Mouse (Mus musculus) lung, adult 18-20 months (tissue): ENCODE results near the gene Arrdc5.

Source experiments
- DNase-seq, 2 experiments: peaks; one replicate each; pipeline ENCODE4 v3.0.0; 2022; ENCODE audit warnings: mixed read lengths in 2 of 2

The Arrdc5 gene

DNA sequence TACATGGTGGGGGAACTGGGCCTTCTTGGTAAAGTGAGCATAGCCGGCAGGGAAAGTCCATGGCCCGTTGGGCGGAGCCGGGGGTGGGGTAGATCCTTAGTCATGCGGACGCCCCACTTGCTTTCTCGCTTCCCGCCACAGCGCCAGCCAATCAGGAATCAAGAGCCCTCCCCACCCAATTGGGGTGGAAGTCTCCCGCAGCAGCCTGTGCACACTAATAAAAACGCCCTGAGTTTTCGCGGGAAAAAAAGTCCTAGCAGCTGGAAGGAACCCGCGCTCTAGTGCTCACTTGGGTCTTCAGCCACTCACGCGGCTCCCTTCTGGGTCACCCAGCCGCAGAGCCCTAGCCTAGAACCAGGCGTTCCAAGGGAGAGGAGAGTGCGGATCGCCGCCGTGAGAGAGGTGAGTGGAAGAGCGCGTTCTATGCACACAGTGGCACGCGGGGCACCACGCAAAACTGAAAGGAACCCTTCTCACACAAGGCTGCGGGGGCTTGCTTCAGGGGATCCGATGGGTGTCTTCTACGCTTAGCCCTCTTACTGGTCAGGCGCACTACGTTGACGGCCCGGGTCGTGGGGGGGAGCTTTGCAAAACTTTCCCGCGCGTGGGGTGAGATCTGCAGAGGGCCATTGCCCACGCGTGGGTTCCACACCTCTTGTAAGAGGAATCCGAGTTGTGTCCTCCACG is 3.2 kb upstream of the Arrdc5 start, which contains the start of gene Uhrf1:
TSS of gene Uhrf1 (plus strand) at position 162 of the 687 bp plus-strand sequence.
- DNase-seq, result peak; percentile 70 to 75

DNA sequence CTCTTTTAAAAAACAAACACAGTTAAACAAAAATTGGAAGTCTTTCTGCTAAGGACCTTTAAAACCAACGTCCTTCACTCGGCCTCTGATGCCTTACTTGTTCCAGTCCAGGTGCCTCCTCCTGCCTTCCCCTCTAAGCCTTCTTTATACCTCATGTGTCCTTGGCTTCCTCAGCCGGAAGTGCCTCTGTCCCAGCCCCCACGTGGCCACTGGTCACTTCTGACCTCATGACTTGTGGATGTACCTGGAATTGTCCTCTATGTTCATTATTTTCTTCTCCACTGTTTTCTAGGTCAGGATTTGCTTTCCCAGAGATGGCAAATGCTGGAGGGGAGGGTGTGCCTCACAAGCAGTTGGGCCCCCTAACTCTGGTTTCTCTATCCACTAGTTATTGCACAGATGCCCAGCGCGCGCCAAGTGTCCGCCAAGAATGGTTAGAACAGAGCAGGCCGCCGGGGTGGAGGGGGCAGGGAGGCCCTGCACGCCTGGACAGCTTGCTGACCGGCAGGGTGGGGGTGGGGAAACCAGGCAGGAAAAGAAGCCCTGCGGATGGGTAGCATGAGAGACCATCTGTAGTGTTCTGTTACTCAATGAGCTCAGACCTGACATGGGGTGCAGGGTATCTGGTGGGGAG is 2.4 kb upstream of the Arrdc5 start:
- no peak for DNase-seq

DNA sequence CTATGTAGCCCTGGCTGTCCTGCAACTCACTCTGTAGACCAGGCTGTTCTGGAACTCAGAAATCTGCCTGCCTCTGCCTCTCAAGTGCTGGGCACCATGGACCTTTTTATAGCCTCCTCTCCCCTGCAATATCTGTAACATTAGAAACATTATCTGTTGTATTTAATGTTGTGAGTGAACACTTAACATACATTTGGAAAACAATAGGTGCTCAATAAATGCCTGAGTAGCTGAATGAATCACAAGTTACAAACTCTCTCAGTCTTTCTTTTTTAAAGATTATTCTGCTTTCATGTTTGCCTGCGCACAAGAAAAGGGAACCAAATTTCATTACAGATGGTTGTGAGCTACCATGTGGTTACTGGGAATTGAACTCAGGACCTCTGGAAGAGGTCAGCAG is 1.8 kb downstream of the Arrdc5 start:
- DNase-seq, result no peak

DNA sequence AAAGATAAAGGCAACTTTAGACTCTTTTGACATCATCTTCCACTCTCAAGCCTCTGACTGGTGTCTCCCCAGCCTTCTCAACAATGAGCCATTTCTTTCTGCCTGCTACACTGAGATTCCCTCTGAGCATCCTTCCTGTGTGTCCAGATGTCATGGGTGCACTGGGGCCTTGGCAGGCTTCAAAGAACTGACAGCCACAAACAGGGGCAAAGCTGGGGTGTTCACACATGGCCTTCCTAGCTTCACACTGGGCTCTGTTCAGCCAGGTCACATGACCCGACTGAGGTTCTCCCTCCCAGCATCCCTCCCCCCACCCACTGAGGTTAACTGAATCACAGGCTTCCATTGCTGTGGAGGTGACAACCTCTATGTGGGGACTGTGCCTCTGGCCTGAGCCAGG is 3.9 kb downstream of the Arrdc5 start:
- DNase-seq, result no peak

DNA sequence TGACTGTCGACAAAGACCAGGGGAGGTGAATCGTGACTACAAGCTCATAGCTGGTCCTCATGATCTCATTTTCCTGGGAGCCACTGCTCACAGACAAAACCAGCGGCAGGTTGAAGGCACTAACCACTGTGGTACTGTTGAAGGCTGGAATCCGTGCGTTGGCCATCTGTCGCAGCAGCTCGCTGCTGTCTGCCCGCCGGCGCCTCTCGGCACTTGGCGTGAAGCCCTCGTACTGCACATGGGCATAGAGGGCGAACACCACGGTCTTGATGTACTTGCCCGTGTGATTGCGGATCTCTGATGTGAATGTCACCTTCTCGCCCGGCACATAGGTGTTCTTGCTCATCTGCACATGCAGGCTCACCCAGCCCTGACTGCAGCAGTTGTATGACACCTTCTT is 5.8 kb downstream of the Arrdc5 start:
- DNase-seq, result no peak

DNA sequence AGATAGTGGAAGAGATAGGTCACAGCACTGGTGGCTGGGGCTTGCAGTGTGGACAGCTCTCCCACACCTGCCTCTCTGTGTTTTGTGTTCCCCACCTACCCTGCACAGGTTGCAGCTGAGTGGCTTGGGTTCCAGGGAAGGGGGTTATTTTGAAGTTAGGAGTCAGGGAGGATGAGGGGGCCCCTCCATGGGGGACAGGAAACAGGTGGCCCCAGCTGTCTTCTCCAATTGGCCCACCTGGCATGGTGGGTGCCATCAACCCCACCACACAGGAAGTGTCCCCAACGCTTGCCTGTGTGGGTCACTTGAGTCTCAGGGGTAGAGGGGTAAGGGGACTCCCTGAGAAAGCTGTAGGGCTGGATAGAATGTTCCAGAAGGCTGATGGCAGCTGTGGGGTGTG is 6.8 kb downstream of the Arrdc5 start:
- no peak for DNase-seq

DNA sequence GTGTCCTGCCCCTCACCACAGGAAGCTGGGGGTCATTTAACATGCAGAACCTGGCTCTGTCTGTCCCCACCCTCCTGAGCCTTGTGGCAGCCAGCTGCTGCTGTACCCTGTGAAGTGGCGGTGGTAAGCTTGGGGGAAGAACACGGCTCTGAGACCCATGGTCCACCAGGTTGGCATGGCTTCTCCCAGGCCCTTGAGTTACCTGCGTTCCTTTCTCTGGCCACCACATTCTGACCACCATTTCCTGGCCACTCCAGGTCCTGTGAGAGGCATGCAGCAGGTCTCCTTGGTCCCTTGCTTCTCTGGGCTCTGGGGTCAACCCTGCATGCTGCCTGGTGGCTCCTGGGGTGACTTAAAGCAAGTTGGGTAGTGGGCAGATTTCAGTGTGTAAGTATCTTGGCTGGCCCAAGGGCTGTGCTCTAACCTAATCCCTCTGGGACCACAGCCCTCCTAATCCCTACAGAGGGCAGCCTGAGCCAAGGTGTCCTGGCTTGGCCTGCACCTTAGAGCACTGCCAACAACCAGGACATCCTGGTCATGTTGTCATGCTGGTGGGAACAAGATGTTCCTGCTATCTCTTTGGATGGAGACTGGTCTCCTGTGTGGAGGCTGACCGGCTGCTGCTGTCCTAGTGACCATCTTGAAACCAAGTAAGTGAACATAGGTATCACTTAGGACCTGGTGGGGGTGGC is 7.4 kb downstream of the Arrdc5 start, which contains the start of gene Plin3:
TSS of gene Plin3 (minus strand) at position 343 of the 692 bp plus-strand sequence.
- DNase-seq, result no peak

DNA sequence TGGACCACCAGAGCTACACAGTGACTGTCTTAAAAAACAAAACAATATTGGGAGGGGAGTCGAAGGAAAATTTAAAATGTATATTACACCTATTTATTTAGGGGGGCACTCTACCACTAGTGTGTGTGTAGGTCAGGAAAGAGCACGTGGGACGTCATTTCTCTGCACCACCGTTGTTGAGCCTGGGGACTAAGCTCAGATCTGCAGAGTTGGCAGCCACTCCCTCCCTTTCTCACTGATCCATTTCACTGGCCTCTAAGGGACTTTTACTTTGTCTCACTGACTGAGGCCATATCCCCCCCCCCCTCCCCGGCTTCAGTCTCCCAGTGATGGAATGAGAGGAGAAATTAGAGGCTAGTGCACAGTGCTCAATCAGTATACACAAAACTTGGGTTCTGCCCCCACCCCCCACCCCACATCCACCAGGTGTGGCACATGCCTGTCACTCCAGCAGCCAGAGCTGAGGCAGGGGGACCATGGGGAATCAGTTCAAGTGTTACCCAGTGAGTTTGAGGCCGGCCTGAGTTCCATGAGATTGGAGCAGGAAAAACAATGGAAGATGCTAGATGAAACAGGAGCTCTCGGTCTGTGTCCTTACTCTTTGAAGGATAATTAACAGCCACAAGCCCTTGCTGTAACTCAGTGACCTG is 8.1 kb downstream of the Arrdc5 start:
- no peak for DNase-seq

DNA sequence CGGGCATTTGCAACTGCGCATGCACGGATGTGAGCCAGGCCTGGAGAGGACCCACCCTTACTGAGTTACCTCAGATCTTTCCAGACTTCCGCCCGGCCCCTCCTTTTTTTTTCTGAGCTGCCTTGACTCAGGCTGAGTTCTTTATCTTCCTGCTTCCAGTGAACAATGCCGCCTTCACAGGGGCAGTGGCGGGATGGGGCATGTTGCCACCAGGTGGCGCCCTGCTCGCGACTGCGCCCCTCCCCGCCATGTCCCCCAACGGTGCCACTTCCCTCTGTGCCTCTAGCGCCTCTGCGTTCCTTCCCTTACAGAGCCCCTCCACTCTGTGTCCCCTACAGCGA is 8.9 kb downstream of the Arrdc5 start:
- DNase-seq, result peak; percentile 96 to 97

- peak; percentile 98 for DNase-seq
These were observed 9.5 kb downstream of the Arrdc5 start for GRCm38 (mm10) chr17:56290388-56291170.

- peak; percentile 70 to 74 for DNase-seq
These were observed 10.4 kb downstream of the Arrdc5 start for GRCm38 (mm10) chr17:56289371-56290331.

DNA sequence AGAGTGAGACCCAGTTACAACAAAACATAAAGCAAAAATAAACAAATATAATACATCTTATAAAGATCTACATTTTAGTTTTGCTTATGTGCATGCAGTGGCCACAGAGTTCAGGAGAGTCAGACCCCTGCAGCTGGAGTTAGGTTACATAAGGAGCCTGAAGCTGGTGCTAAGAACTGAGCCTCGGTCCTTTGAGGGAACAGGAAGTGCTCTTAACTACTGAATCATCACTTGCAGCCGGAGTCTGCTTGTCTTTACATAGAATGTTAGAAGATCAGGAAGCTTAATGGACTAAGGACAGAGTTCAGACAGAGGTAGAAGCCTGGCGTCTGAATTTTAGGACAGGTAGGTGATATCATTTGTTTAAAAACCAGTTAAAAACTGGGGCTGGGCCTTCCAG is 11.2 kb downstream of the Arrdc5 start:
- no peak for DNase-seq

DNA sequence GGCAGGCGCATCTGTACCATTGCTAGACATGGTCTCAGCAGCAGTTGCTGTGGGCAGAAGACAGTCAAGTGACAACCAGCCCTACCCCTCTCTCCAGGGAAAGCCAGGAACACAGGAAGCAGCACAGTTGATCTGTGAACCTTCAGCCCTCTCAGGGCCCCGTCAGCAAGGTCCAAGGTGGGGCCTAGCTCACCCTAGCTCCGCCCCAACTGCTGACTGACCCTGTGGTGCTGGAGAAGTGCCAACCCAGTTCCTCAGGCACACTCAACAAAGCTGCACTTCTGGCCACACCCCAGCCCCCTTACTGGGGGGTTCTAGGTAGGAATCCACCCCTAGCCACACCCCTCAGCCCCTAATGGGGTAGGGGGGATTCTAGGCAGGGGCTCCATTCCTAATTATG is 12.3 kb downstream of the Arrdc5 start:
- DNase-seq, result peak; percentile 47 to 62

- DNase-seq, result no peak
These were observed 14.1 kb downstream of the Arrdc5 start for GRCm38 (mm10) chr17:56285995-56286394.

DNA sequence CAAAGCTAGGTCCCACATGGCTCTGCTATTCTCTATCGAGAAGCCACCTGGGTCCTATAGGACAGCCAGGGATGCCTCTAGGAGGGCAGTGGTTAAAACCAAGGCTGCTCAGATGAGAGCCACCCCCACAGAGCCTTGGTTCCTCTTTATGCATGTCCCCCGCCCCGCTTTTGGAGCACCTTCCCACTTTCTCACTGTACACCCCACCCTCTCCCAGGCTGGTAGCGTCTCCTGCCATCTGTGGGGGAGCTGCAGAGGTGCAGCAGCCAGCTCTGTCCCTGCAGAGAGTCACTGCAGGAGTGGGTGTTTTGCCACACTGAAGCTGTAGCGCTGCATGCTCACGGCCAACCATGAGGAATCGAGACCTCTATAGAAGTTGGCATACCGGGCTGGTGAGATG is 16.8 kb downstream of the Arrdc5 start:
- no peak for DNase-seq

DNA sequence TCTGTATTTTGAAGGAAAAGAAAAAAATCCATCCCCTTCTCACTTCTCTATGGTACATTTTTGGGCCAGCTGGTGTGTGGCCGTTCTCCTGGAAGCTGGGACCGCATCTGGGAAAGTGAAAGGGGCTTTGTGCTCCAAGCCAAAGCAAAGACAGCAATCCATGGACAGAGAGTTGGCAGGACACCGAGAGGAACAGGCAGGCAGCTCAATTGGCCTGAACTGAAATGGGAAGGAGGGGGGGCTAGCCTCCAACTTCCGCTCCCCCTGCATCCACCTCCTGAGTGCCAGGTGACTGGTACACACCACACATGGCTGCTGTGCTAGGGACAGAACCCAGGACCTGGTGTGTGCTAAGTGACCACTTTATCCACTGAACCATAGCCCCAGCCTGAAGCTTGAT is 17.3 kb downstream of the Arrdc5 start:
- no peak for DNase-seq

- DNase-seq, result no peak
These were observed 18.9 kb downstream of the Arrdc5 start for GRCm38 (mm10) chr17:56281193-56281592.

DNA sequence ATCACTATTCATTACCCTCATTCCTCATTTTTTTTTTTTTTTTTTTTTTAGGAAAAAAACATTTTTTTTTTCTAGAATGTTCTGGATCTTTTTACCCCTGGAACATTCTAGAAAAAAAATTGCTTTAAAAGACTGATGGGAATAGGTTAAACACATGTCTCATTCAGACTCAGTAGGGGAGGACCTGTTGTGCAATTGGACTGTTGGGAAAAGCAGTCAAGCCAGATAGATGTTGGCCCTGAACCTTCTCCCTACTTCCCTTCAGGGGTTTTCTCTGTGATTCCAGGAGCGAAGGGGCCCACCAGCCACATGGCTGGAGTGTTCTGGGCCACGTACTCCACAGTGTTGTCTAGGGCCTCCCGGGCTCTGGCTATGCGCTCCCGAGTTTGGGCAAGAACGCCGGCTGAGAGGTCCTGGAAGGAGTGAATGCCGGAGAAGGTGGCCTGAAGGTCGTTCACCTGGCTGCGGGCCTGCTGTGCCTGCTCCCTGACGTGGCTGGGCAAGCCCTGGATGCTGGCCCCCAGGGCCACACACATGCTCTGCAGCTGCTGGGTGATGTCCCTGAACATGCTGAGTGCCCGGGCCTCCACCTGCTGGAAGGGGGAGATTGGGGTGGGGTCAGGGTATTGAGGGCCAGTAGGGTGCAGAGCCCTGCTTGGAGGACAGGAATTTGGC is 20.5 kb downstream of the Arrdc5 start:
- no peak for DNase-seq

DNA sequence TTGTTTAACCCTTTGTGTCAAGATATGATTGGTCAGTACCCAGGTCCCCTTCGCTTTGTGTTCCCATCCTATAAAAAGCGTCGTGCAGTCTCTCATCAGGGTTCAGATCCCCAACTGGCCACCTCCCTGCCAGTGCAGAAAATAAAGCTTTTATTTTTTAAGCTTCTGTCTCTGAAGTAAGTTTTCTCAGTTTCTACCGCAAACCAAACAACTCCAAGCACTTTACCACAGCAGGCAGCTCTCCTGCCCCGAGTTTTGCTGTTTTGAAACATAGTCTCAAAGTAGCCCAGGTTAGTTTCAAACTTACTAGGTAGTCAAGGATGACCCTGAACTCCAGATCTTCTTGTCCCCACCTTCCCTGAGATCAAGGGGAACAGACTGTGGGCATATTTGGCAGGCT is 21.7 kb downstream of the Arrdc5 start:
- no peak for DNase-seq

GRCm38 (mm10) chr17:56277567-56277893 is 22.6 kb downstream of the Arrdc5 start:
- no peak for DNase-seq
